Mouse (Mus musculus): ENCODE data around the gene P2rx7. TPM values are rescaled to one million over a fixed set of nuclear protein-coding genes. Genes with fewer than 3 reads are reported as not detected.
A peak's percentile ranks its signal among the peaks of the same experiment; 100 is the strongest.

The P2rx7 gene
- polyA plus RNA-seq (2015; fragmentation: Nextera tagmentation; extraction: Ambion mirVana), result 0.94 and 1.4 TPM in 2 replicates

- Histone ChIP-seq H3K27me3 (no peaks in the 10 kb centered on the region), H3K36me3 (no peaks in the 10 kb centered on the region), H3K4me3 (replicated peaks) (no peak within 1 kb of the TSS), H3K4me1 (peaks cover 6% of the 10 kb centered on the region; the same call in 1 of the 2 replicates), H3K4me2 (no peak within 1 kb of the TSS; the same call in 1 of the 2 replicates), H3K27ac (no peak within 1 kb of the TSS), H3K9me3 (replicated peaks) (no peaks in the 10 kb centered on the region), H3K9ac (no peak within 1 kb of the TSS)
- no peak for ATAC-seq (replicated peaks; ENCODE audit: low FRiP score)
- WGBS, result 68% methylated on average over 12 of the region's 12 CpGs
Observed at GRCm38 (mm10) chr5:122643701-122644100, at the start of gene P2rx7. TSS of gene P2rx7 (plus strand) at chr5:122643911.

- no peak for ATAC-seq (replicated peaks; ENCODE audit: low FRiP score)
- 87% methylated on average over 4 of the region's 4 CpGs for WGBS
Observed at GRCm38 (mm10) chr5:122595470-122595869, 48.2 kb upstream of the P2rx7 start.

GRCm38 (mm10) chr5:122602233-122602632 lies 41.5 kb upstream of the P2rx7 start:
- 70% methylated on average over 11 of the region's 11 CpGs for WGBS
- H3K27me3 ChIP-seq, result no peaks in the 10 kb centered on the region
- no peak overlapping the region for H3K4me2 ChIP-seq
- H3K36me3 ChIP-seq, result peaks cover 79% of the 10 kb centered on the region
- H3K9me3 ChIP-seq (replicated peaks), result no peaks in the 10 kb centered on the region
- no peaks in the 10 kb centered on the region for H3K4me1 ChIP-seq
- H3K27ac ChIP-seq, result no peak overlapping the region
- no peak for ATAC-seq (replicated peaks; ENCODE audit: low FRiP score)
- H3K4me3 ChIP-seq (replicated peaks), result no peak overlapping the region
- no peak overlapping the region for H3K9ac ChIP-seq

More at GRCm38 (mm10) chr5:122595470-122595869, 48.2 kb upstream of the P2rx7 start:
- H3K4me1 ChIP-seq, result no peaks in the 10 kb centered on the region
- H3K9me3 ChIP-seq (replicated peaks), result no peaks in the 10 kb centered on the region
- H3K4me2 ChIP-seq, result no peak overlapping the region
- H3K36me3 ChIP-seq, result peaks cover 69% of the 10 kb centered on the region
- H3K27me3 ChIP-seq, result no peaks in the 10 kb centered on the region
- no peak overlapping the region for H3K9ac ChIP-seq
- H3K4me3 ChIP-seq (replicated peaks), result no peak overlapping the region
- no peak overlapping the region for H3K27ac ChIP-seq

- no peaks in the 10 kb centered on the region for H3K27me3 ChIP-seq
- H3K36me3 ChIP-seq, result peaks cover 75% of the 10 kb centered on the region
- no peaks in the 10 kb centered on the region for H3K9me3 ChIP-seq (replicated peaks)
- no peak overlapping the region for H3K4me2 ChIP-seq
- no peak overlapping the region for H3K9ac ChIP-seq
- 86% methylated on average over 2 of the region's 2 CpGs for WGBS
- H3K4me1 ChIP-seq, result no peaks in the 10 kb centered on the region
- no peak for ATAC-seq (replicated peaks; ENCODE audit: low FRiP score)
- H3K4me3 ChIP-seq (replicated peaks), result no peak overlapping the region
- H3K27ac ChIP-seq, result no peak overlapping the region
Observed at GRCm38 (mm10) chr5:122604894-122605293, 38.8 kb upstream of the P2rx7 start.

- peak overlapping the region; percentile 71; the same call in 1 of the 2 replicates for H3K27ac ChIP-seq
- H3K9me3 ChIP-seq (replicated peaks), result no peaks in the 10 kb centered on the region
- peaks cover 25% of the 10 kb centered on the region for H3K4me1 ChIP-seq
Observed at GRCm38 (mm10) chr5:122611651-122612050, 32.1 kb upstream of the P2rx7 start.

GRCm38 (mm10) chr5:122613908-122614732 lies 29.6 kb upstream of the P2rx7 start, which contains the start of gene Ift81:
TSS of gene Ift81 (minus strand) at chr5:122614518.
- Histone ChIP-seq H3K4me3 (replicated peaks) (peak within 1 kb of the TSS; percentile 94), H3K27me3 (no peaks in the 10 kb centered on the region), H3K9me3 (replicated peaks) (no peaks in the 10 kb centered on the region), H3K36me3 (peaks cover 10% of the 10 kb centered on the region), H3K9ac (peak within 1 kb of the TSS; percentile 86), H3K4me1 (peaks cover 25% of the 10 kb centered on the region), H3K27ac (peak within 1 kb of the TSS; percentile 83), H3K4me2 (peak within 1 kb of the TSS; percentile 80)
- peak; percentile 91 for ATAC-seq (replicated peaks; ENCODE audit: low FRiP score)
- 2% methylated on average over 66 of the region's 67 CpGs for WGBS

More at GRCm38 (mm10) chr5:122611651-122612050, 32.1 kb upstream of the P2rx7 start:
- no peak overlapping the region for H3K4me2 ChIP-seq
- no peak overlapping the region for H3K4me3 ChIP-seq (replicated peaks)
- no peak for ATAC-seq (replicated peaks; ENCODE audit: low FRiP score)
- WGBS, result 52% methylated on average over 5 of the region's 5 CpGs
- peaks cover 31% of the 10 kb centered on the region for H3K36me3 ChIP-seq
- no peak overlapping the region for H3K9ac ChIP-seq
- H3K27me3 ChIP-seq, result no peaks in the 10 kb centered on the region

- Histone ChIP-seq H3K27ac (no peak overlapping the region), H3K4me2 (no peak overlapping the region), H3K9ac (no peak overlapping the region), H3K36me3 (no peaks in the 10 kb centered on the region), H3K4me1 (peaks cover 28% of the 10 kb centered on the region), H3K4me3 (replicated peaks) (no peak overlapping the region), H3K9me3 (replicated peaks) (no peaks in the 10 kb centered on the region), H3K27me3 (no peaks in the 10 kb centered on the region)
- WGBS, result 75% methylated on average over 5 of the region's 5 CpGs
- ATAC-seq (replicated peaks; ENCODE audit: low FRiP score), result no peak
Observed at GRCm38 (mm10) chr5:122617718-122618117, 26.0 kb upstream of the P2rx7 start.

- Histone ChIP-seq H3K27me3 (no peaks in the 10 kb centered on the region), H3K36me3 (no peaks in the 10 kb centered on the region), H3K9me3 (replicated peaks) (no peaks in the 10 kb centered on the region), H3K9ac (no peak overlapping the region), H3K4me3 (replicated peaks) (no peak overlapping the region), H3K27ac (peak overlapping the region; percentile 60), H3K4me1 (peaks cover 14% of the 10 kb centered on the region), H3K4me2 (no peak overlapping the region)
- 64% methylated on average over 9 of the region's 9 CpGs for WGBS
- no peak for ATAC-seq (replicated peaks; ENCODE audit: low FRiP score)
Observed at GRCm38 (mm10) chr5:122619686-122620296, 23.9 kb upstream of the P2rx7 start.

GRCm38 (mm10) chr5:122621376-122621886 lies 22.3 kb upstream of the P2rx7 start:
- no peak overlapping the region for H3K4me3 ChIP-seq (replicated peaks)
- peak overlapping the region; percentile 84 for H3K27ac ChIP-seq
- no peak overlapping the region for H3K4me2 ChIP-seq
- H3K9me3 ChIP-seq (replicated peaks), result no peaks in the 10 kb centered on the region
- H3K4me1 ChIP-seq, result peaks cover 13% of the 10 kb centered on the region
- no peaks in the 10 kb centered on the region for H3K27me3 ChIP-seq
- peak; percentile 82 for ATAC-seq (replicated peaks; ENCODE audit: low FRiP score)
- no peaks in the 10 kb centered on the region for H3K36me3 ChIP-seq
- no peak overlapping the region for H3K9ac ChIP-seq
- 13% methylated on average over 7 of the region's 7 CpGs for WGBS

GRCm38 (mm10) chr5:122622526-122622925 lies 21.2 kb upstream of the P2rx7 start:
- no peak for ATAC-seq (replicated peaks; ENCODE audit: low FRiP score)
- no peaks in the 10 kb centered on the region for H3K9me3 ChIP-seq (replicated peaks)
- H3K4me1 ChIP-seq, result peaks cover 13% of the 10 kb centered on the region
- no peak overlapping the region for H3K27ac ChIP-seq
- no peak overlapping the region for H3K4me3 ChIP-seq (replicated peaks)
- H3K9ac ChIP-seq, result no peak overlapping the region
- WGBS, result 87% methylated on average over 5 of the region's 5 CpGs
- H3K36me3 ChIP-seq, result no peaks in the 10 kb centered on the region
- H3K27me3 ChIP-seq, result no peaks in the 10 kb centered on the region
- H3K4me2 ChIP-seq, result no peak overlapping the region

GRCm38 (mm10) chr5:122623861-122624260 lies 19.9 kb upstream of the P2rx7 start:
- Histone ChIP-seq H3K9ac (no peak overlapping the region), H3K4me2 (no peak overlapping the region), H3K36me3 (no peaks in the 10 kb centered on the region), H3K27ac (no peak overlapping the region), H3K4me1 (peaks cover 13% of the 10 kb centered on the region), H3K9me3 (replicated peaks) (no peaks in the 10 kb centered on the region), H3K27me3 (no peaks in the 10 kb centered on the region), H3K4me3 (replicated peaks) (no peak overlapping the region)
- 83% methylated on average over 9 of the region's 9 CpGs for WGBS
- no peak for ATAC-seq (replicated peaks; ENCODE audit: low FRiP score)

GRCm38 (mm10) chr5:122624952-122625479 lies 18.7 kb upstream of the P2rx7 start:
- Histone ChIP-seq H3K9ac (no peak overlapping the region), H3K27ac (no peak overlapping the region), H3K4me3 (replicated peaks) (no peak overlapping the region), H3K27me3 (no peaks in the 10 kb centered on the region), H3K36me3 (no peaks in the 10 kb centered on the region), H3K9me3 (replicated peaks) (no peaks in the 10 kb centered on the region), H3K4me1 (peaks cover 13% of the 10 kb centered on the region), H3K4me2 (no peak overlapping the region)
- 86% methylated on average over 11 of the region's 11 CpGs for WGBS
- no peak for ATAC-seq (replicated peaks; ENCODE audit: low FRiP score)
